In genomic region chr16:30065077-30065476, GRCm38 (mm10) we compare ENCODE assay signal across 8 mouse cellular contexts. TPM values are rescaled to one million over a fixed set of nuclear protein-coding genes. Genes with fewer than 3 reads are reported as not detected.
DNase-seq lines count a peak whose midpoint lies in the region; ATAC-seq and TF ChIP-seq lines count a peak whose summit lies in the region.

No protein-coding gene starts in this region.

- H3K4me3 ChIP-seq in embryonic facial prominence, embryonic 11.5 days (ENCODE audit: low read depth, low read length): peak overlapping the region; percentile 43
- peak overlapping the region; percentile 65 for H3K4me3 ChIP-seq in limb, embryonic 15.5 days
- H3K4me3 ChIP-seq in midbrain, postnatal 0 days (ENCODE audit: low read depth, low read length): peak overlapping the region; percentile 65
- peak overlapping the region; percentile 82 for H3K4me3 ChIP-seq in stomach, embryonic 14.5 days (ENCODE audit: low read depth, low read length)

- H3K27ac ChIP-seq in embryonic facial prominence, embryonic 11.5 days (replicated peaks; ENCODE audit: low read depth, low read length): peak overlapping the region; percentile 87; the same call in 1 of the 2 replicates
- H3K27ac ChIP-seq in limb, embryonic 15.5 days: peak overlapping the region; percentile 98
- no peak overlapping the region for H3K27ac ChIP-seq in midbrain, postnatal 0 days (ENCODE audit: low read depth, low read length)
- peak overlapping the region; percentile 97 for H3K27ac ChIP-seq in stomach, embryonic 14.5 days (ENCODE audit: low read length)

- no peaks in the 10 kb centered on the region for H3K9me3 ChIP-seq in embryonic facial prominence, embryonic 11.5 days (replicated peaks; ENCODE audit: control insufficient read depth, low read length)
- no peaks in the 10 kb centered on the region for H3K9me3 ChIP-seq in limb, embryonic 15.5 days
- no peaks in the 10 kb centered on the region for H3K9me3 ChIP-seq in midbrain, postnatal 0 days (ENCODE audit: low read length)
- H3K9me3 ChIP-seq in stomach, embryonic 14.5 days (ENCODE audit: control insufficient read depth, low read depth, low read length): no peaks in the 10 kb centered on the region

- H3K9ac ChIP-seq in embryonic facial prominence, embryonic 11.5 days (replicated peaks; ENCODE audit: low read length): no peak overlapping the region; the same call in 1 of the 2 replicates
- 0 out of 2 replicates have a peak overlapping the region, but pooled peaks have one; percentile 53 for H3K9ac ChIP-seq in limb, embryonic 15.5 days
- no peak overlapping the region for H3K9ac ChIP-seq in midbrain, postnatal 0 days (replicated peaks; ENCODE audit: low read length, poor library complexity, severe bottlenecking)
- H3K9ac ChIP-seq in stomach, embryonic 14.5 days (replicated peaks; ENCODE audit: low read depth, low read length): peak overlapping the region; percentile 89; the same call in 1 of the 2 replicates

- no peak for ATAC-seq in cerebellum, adult (ENCODE audit: insufficient number of reproducible peaks, low FRiP score, low TSS enrichment)
- peak; percentile 58 for ATAC-seq in embryonic facial prominence, embryonic 11.5 days (replicated peaks; ENCODE audit: insufficient number of reproducible peaks, low FRiP score, low TSS enrichment, low read depth)
- peak; percentile 62 for ATAC-seq in limb, embryonic 15.5 days (ENCODE audit: insufficient number of reproducible peaks, low FRiP score, low TSS enrichment, low read depth)
- ATAC-seq in midbrain, postnatal 0 days (ENCODE audit: low FRiP score): peak; percentile 70
- ATAC-seq in stomach, embryonic 14.5 days (ENCODE audit: insufficient number of reproducible peaks, insufficient read depth, low FRiP score, low read depth): peak; percentile 54

- H3K27me3 ChIP-seq in embryonic facial prominence, embryonic 11.5 days (ENCODE audit: control insufficient read depth, insufficient read depth, low read length): no peaks in the 10 kb centered on the region
- peaks cover 4% of the 10 kb centered on the region; the same call in 1 of the 2 replicates for H3K27me3 ChIP-seq in limb, embryonic 15.5 days
- peaks cover 40% of the 10 kb centered on the region for H3K27me3 ChIP-seq in midbrain, postnatal 0 days (ENCODE audit: insufficient read depth, low read length)
- no peaks in the 10 kb centered on the region for H3K27me3 ChIP-seq in stomach, embryonic 14.5 days (ENCODE audit: control insufficient read depth, insufficient read depth, low read length)

- H3K4me2 ChIP-seq in embryonic facial prominence, embryonic 11.5 days (ENCODE audit: low read depth, low read length): peak overlapping the region; percentile 97
- H3K4me2 ChIP-seq in limb, embryonic 15.5 days: peak overlapping the region; percentile 90
- peak overlapping the region; percentile 78 for H3K4me2 ChIP-seq in midbrain, postnatal 0 days (ENCODE audit: low read depth, low read length, poor library complexity, severe bottlenecking)
- H3K4me2 ChIP-seq in stomach, embryonic 14.5 days (replicated peaks; ENCODE audit: low read depth, low read length): peak overlapping the region; percentile 58

- peak; percentile 49 for DNase-seq in cerebellum, adult 11 months
- peak; percentile 97 for DNase-seq in embryonic facial prominence, embryonic 11.5 days (ENCODE audit: low spot score)
- peak; percentile 97 to 98 for DNase-seq in heart, adult 18-20 months
- peak; percentile 99 for DNase-seq in kidney, adult 9 months
- DNase-seq in midbrain, postnatal 0 days (ENCODE audit: low spot score): peak; percentile 93

- H3K4me1 ChIP-seq in embryonic facial prominence, embryonic 11.5 days (ENCODE audit: control insufficient read depth, insufficient read depth, low read length): peaks cover 10% of the 10 kb centered on the region
- peaks cover 58% of the 10 kb centered on the region for H3K4me1 ChIP-seq in limb, embryonic 15.5 days
- no peaks in the 10 kb centered on the region for H3K4me1 ChIP-seq in midbrain, postnatal 0 days (ENCODE audit: insufficient read depth, low read length)
- peaks cover 40% of the 10 kb centered on the region; the same call in 1 of the 2 replicates for H3K4me1 ChIP-seq in stomach, embryonic 14.5 days (ENCODE audit: control insufficient read depth, insufficient read depth, low read length)

- no peaks in the 10 kb centered on the region for H3K36me3 ChIP-seq in embryonic facial prominence, embryonic 11.5 days (replicated peaks; ENCODE audit: control insufficient read depth, insufficient read depth, low read depth, low read length)
- no peaks in the 10 kb centered on the region for H3K36me3 ChIP-seq in limb, embryonic 15.5 days
- no peaks in the 10 kb centered on the region for H3K36me3 ChIP-seq in midbrain, postnatal 0 days (ENCODE audit: insufficient read depth, low read length)
- no peaks in the 10 kb centered on the region for H3K36me3 ChIP-seq in stomach, embryonic 14.5 days (ENCODE audit: control insufficient read depth, insufficient read depth, low read length)

- under 1% methylated on average over 21 of the region's 21 CpGs for WGBS in embryonic facial prominence, embryonic 11.5 days
- under 1% methylated on average over 21 of the region's 21 CpGs for WGBS in limb, embryonic 15.5 days
- 0% methylated on average over 21 of the region's 21 CpGs for WGBS in midbrain, postnatal 0 days
- under 1% methylated on average over 21 of the region's 21 CpGs for WGBS in stomach, embryonic 14.5 days

- TF ChIP-seq CTCF in midbrain, postnatal 0 days (IDR thresholded peaks at IDR 0.05): no peak

RNA-seq across cellular contexts. Expression of gene Hes1, which starts 0.9 kb away (rescaled TPM):
- 65.0 and 68.1 TPM in 2 replicates for polyA plus RNA-seq in embryonic facial prominence, embryonic 11.5 days (2014; fragmentation: Nextera tagmentation; extraction: Ambion mirVana)
- 10 to 100 TPM; 14.8 to 18.7 TPM for total RNA-seq in heart, adult 18-20 months (2021)
- 55.3 and 60.5 TPM in 2 replicates for polyA plus RNA-seq in limb, embryonic 15.5 days (2015; fragmentation: Nextera tagmentation; extraction: Ambion mirVana)
- total RNA-seq in midbrain, postnatal 0 days (2014; rRNA removed): 10.2 and 10.3 TPM in 2 replicates
- 9.2 and 13.0 TPM in 2 replicates for polyA plus RNA-seq in midbrain, postnatal 0 days (2015; fragmentation: Nextera tagmentation; extraction: Ambion mirVana)
- 74.1 and 75.8 TPM in 2 replicates for polyA plus RNA-seq in stomach, embryonic 14.5 days (2014; fragmentation: Nextera tagmentation; extraction: Ambion mirVana)

Comparison
In these comparisons a context has a peak if more than half of its experiments do, and no peak if none do; other contexts are left out.
1. DNase-seq: peak in every context shown above with its lines; median percentile 99 in kidney, adult 9 months; 98 in heart, adult 18-20 months; 97 in embryonic facial prominence, embryonic 11.5 days; 93 in midbrain, postnatal 0 days; 49 in cerebellum, adult 11 months.
2. H3K9ac ChIP-seq: peak in limb, embryonic 15.5 days (single experiment) and stomach, embryonic 14.5 days (single experiment); none in embryonic facial prominence, embryonic 11.5 days (single experiment) and midbrain, postnatal 0 days (single experiment).
3. Peak in every context shown above with its lines, with median percentiles within 50 percentile points of each other: H3K4me2 ChIP-seq and H3K4me3 ChIP-seq.